Mouse (Mus musculus): ENCODE measurements at regions not wholly inside any gene's neighbourhood (a gene's known extent, or its start where the extent isn't known, plus 50 kb on each side); places are given as distances from the start of the nearest gene placed in this dataset.

GRCm38 (mm10) chr9:68122266-68122665 lies 282.1 kb downstream of the Vps13c start:
- ATAC-seq (ENCODE audit: low read depth) (no peak), DNase-seq (ENCODE audit: low spot score) (peak; percentile 33)
- Histone ChIP-seq H3K4me2 (ENCODE audit: low read depth, low read length) (no peak overlapping the region), H3K4me3 (ENCODE audit: low read depth, low read length) (no peak overlapping the region), H3K27ac (replicated peaks; ENCODE audit: low read depth, low read length) (no peak overlapping the region), H3K9me3 (ENCODE audit: control insufficient read depth, low read length) (no peaks in the 10 kb centered on the region), H3K4me1 (ENCODE audit: control insufficient read depth, insufficient read depth, low read length) (no peaks in the 10 kb centered on the region), H3K9ac (ENCODE audit: low read depth, low read length) (no peak overlapping the region), H3K27me3 (replicated peaks; ENCODE audit: control insufficient read depth, insufficient read depth, low read length) (no peaks in the 10 kb centered on the region), H3K36me3 (ENCODE audit: control insufficient read depth, insufficient read depth, low read length) (no peaks in the 10 kb centered on the region)
- 26% methylated on average over 3 of the region's 3 CpGs for WGBS

GRCm38 (mm10) chr9:68131263-68131662 lies 291.1 kb downstream of the Vps13c start:
- Histone ChIP-seq H3K9me3 (ENCODE audit: control insufficient read depth, low read length) (no peaks in the 10 kb centered on the region), H3K4me1 (ENCODE audit: control insufficient read depth, insufficient read depth, low read length) (no peaks in the 10 kb centered on the region), H3K27ac (replicated peaks; ENCODE audit: low read depth, low read length) (no peak overlapping the region), H3K4me2 (ENCODE audit: low read depth, low read length) (no peak overlapping the region), H3K36me3 (ENCODE audit: control insufficient read depth, insufficient read depth, low read length) (no peaks in the 10 kb centered on the region), H3K4me3 (ENCODE audit: low read depth, low read length) (no peak overlapping the region), H3K9ac (ENCODE audit: low read depth, low read length) (no peak overlapping the region), H3K27me3 (replicated peaks; ENCODE audit: control insufficient read depth, insufficient read depth, low read length) (no peaks in the 10 kb centered on the region)
- no peak for ATAC-seq (ENCODE audit: low read depth)
- peak; percentile 59 for DNase-seq (ENCODE audit: low spot score)

GRCm38 (mm10) chr9:68135446-68136050 lies 295.4 kb downstream of the Vps13c start:
- Histone ChIP-seq H3K36me3 (ENCODE audit: control insufficient read depth, insufficient read depth, low read length) (no peaks in the 10 kb centered on the region), H3K4me3 (ENCODE audit: low read depth, low read length) (no peak overlapping the region), H3K27ac (replicated peaks; ENCODE audit: low read depth, low read length) (no peak overlapping the region)

GRCm38 (mm10) chr9:68162813-68163570 lies 322.8 kb downstream of the Vps13c start:
- no peaks in the 10 kb centered on the region for H3K9me3 ChIP-seq (ENCODE audit: control insufficient read depth, low read length)

More at GRCm38 (mm10) chr9:68135446-68136050, 295.4 kb downstream of the Vps13c start:
- no peak overlapping the region for H3K9ac ChIP-seq (ENCODE audit: low read depth, low read length)
- H3K4me2 ChIP-seq (ENCODE audit: low read depth, low read length), result no peak overlapping the region
- H3K9me3 ChIP-seq (ENCODE audit: control insufficient read depth, low read length), result no peaks in the 10 kb centered on the region
- WGBS, result 60% methylated on average over 2 of the region's 2 CpGs
- H3K27me3 ChIP-seq (replicated peaks; ENCODE audit: control insufficient read depth, insufficient read depth, low read length), result no peaks in the 10 kb centered on the region
- no peak for ATAC-seq (ENCODE audit: low read depth)
- H3K4me1 ChIP-seq (ENCODE audit: control insufficient read depth, insufficient read depth, low read length), result no peaks in the 10 kb centered on the region
- no peak for DNase-seq (ENCODE audit: low spot score)

GRCm38 (mm10) chr9:68166556-68166955 lies 326.4 kb downstream of the Vps13c start:
- no peak for DNase-seq (ENCODE audit: low spot score)
- Histone ChIP-seq H3K4me1 (ENCODE audit: control insufficient read depth, insufficient read depth, low read length) (peaks cover 8% of the 10 kb centered on the region; the same call in 1 of the 2 replicates), H3K9me3 (ENCODE audit: control insufficient read depth, low read length) (no peaks in the 10 kb centered on the region), H3K27ac (replicated peaks; ENCODE audit: low read depth, low read length) (no peak overlapping the region), H3K36me3 (ENCODE audit: control insufficient read depth, insufficient read depth, low read length) (no peaks in the 10 kb centered on the region), H3K9ac (ENCODE audit: low read depth, low read length) (no peak overlapping the region), H3K4me3 (ENCODE audit: low read depth, low read length) (no peak overlapping the region), H3K27me3 (replicated peaks; ENCODE audit: control insufficient read depth, insufficient read depth, low read length) (no peaks in the 10 kb centered on the region; the same call in 1 of the 2 replicates), H3K4me2 (ENCODE audit: low read depth, low read length) (no peak overlapping the region)
- no peak for ATAC-seq (ENCODE audit: low read depth)
- WGBS, result 13% methylated on average over 4 of the region's 4 CpGs

More at GRCm38 (mm10) chr9:68162813-68163570, 322.8 kb downstream of the Vps13c start:
- Histone ChIP-seq H3K27me3 (replicated peaks; ENCODE audit: control insufficient read depth, insufficient read depth, low read length) (no peaks in the 10 kb centered on the region; the same call in 1 of the 2 replicates), H3K9ac (ENCODE audit: low read depth, low read length) (no peak overlapping the region), H3K4me2 (ENCODE audit: low read depth, low read length) (no peak overlapping the region), H3K4me3 (ENCODE audit: low read depth, low read length) (no peak overlapping the region), H3K36me3 (ENCODE audit: control insufficient read depth, insufficient read depth, low read length) (no peaks in the 10 kb centered on the region), H3K27ac (replicated peaks; ENCODE audit: low read depth, low read length) (no peak overlapping the region), H3K4me1 (ENCODE audit: control insufficient read depth, insufficient read depth, low read length) (peaks cover 8% of the 10 kb centered on the region; the same call in 1 of the 2 replicates)
- no peak for ATAC-seq (ENCODE audit: low read depth)
- DNase-seq (ENCODE audit: low spot score), result peak; percentile 3
- 70% methylated on average over 10 of the region's 10 CpGs for WGBS

GRCm38 (mm10) chr9:68188921-68189320 lies 348.7 kb downstream of the Vps13c start:
- H3K27me3 ChIP-seq (replicated peaks; ENCODE audit: control insufficient read depth, insufficient read depth, low read length), result no peaks in the 10 kb centered on the region
- no peak overlapping the region for H3K4me3 ChIP-seq (ENCODE audit: low read depth, low read length)
- ATAC-seq (ENCODE audit: low read depth) (no peak), DNase-seq (ENCODE audit: low spot score) (no peak)
- H3K9ac ChIP-seq (ENCODE audit: low read depth, low read length), result no peak overlapping the region
- no peaks in the 10 kb centered on the region for H3K36me3 ChIP-seq (ENCODE audit: control insufficient read depth, insufficient read depth, low read length)
- no peaks in the 10 kb centered on the region for H3K4me1 ChIP-seq (ENCODE audit: control insufficient read depth, insufficient read depth, low read length)
- H3K9me3 ChIP-seq (ENCODE audit: control insufficient read depth, low read length), result no peaks in the 10 kb centered on the region
- no peak overlapping the region for H3K27ac ChIP-seq (replicated peaks; ENCODE audit: low read depth, low read length)
- no peak overlapping the region for H3K4me2 ChIP-seq (ENCODE audit: low read depth, low read length)

- DNase-seq (ENCODE audit: low spot score) (no peak), ATAC-seq (ENCODE audit: low read depth) (no peak)
- Histone ChIP-seq H3K27ac (replicated peaks; ENCODE audit: low read depth, low read length) (no peak overlapping the region), H3K4me2 (ENCODE audit: low read depth, low read length) (no peak overlapping the region), H3K4me1 (ENCODE audit: control insufficient read depth, insufficient read depth, low read length) (no peaks in the 10 kb centered on the region), H3K9me3 (ENCODE audit: control insufficient read depth, low read length) (0 out of 2 replicates have a peak, but pooled peaks cover 3% of the 10 kb centered on the region), H3K4me3 (ENCODE audit: low read depth, low read length) (no peak overlapping the region), H3K36me3 (ENCODE audit: control insufficient read depth, insufficient read depth, low read length) (no peaks in the 10 kb centered on the region), H3K27me3 (replicated peaks; ENCODE audit: control insufficient read depth, insufficient read depth, low read length) (no peaks in the 10 kb centered on the region), H3K9ac (ENCODE audit: low read depth, low read length) (no peak overlapping the region)
- WGBS, result 89% methylated on average over 4 of the region's 4 CpGs
Measured at GRCm38 (mm10) chr9:68199831-68200230, 359.6 kb downstream of the Vps13c start.

- Histone ChIP-seq H3K9me3 (ENCODE audit: control insufficient read depth, low read length) (0 out of 2 replicates have a peak, but pooled peaks cover 3% of the 10 kb centered on the region), H3K36me3 (ENCODE audit: control insufficient read depth, insufficient read depth, low read length) (no peaks in the 10 kb centered on the region), H3K9ac (ENCODE audit: low read depth, low read length) (no peak overlapping the region), H3K4me1 (ENCODE audit: control insufficient read depth, insufficient read depth, low read length) (no peaks in the 10 kb centered on the region), H3K4me3 (ENCODE audit: low read depth, low read length) (no peak overlapping the region), H3K4me2 (ENCODE audit: low read depth, low read length) (no peak overlapping the region), H3K27ac (replicated peaks; ENCODE audit: low read depth, low read length) (no peak overlapping the region), H3K27me3 (replicated peaks; ENCODE audit: control insufficient read depth, insufficient read depth, low read length) (no peaks in the 10 kb centered on the region)
- 30% methylated on average over 5 of the region's 5 CpGs for WGBS
- ATAC-seq (ENCODE audit: low read depth) (no peak), DNase-seq (ENCODE audit: low spot score) (no peak)
Measured at GRCm38 (mm10) chr9:68201031-68201430, 360.8 kb downstream of the Vps13c start.
